In the genomic region with DNA sequence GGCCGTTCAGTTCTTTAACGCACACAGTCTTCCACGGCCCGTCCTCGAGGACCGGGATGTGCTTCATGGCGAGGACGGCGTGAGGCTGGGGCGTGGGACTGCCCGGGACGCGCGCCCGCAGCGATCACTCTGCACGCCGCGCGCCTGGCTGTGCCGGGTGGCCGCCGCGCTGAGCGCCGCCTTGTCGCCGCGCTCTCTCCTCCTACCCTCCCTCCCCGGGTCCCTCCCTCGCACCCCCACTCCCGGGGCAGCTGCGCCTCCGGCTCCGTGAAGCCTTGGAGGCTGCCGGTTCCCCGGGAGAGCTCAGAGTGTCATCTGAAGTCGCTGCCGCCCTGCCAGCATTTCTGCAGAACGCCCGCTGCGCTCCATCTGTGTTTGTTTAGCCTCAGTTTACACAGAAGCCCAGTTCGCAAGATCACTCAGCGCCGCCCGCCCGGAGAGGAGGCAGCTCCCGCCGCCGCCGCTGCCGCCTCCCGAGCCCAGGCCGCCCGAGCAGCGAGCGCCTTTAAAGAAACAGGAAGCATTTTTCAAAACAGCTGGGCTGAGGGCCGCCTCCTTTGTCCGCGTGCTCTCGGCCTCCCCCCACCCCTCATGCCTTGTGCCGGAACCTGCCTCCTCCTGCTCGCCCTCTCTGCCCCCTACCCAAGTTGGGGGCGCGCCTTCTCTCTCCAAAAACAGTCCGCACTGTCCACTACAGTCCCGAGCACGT, we compare ENCODE assay signal across 8 mouse cellular contexts. TPM values are rescaled to one million over a fixed set of nuclear protein-coding genes. Genes with fewer than 3 reads are reported as not detected.
A peak's percentile ranks its signal among the peaks of the same experiment; 100 is the strongest.
DNase-seq lines count a peak whose midpoint lies in the region; ATAC-seq and TF ChIP-seq lines count a peak whose summit lies in the region.

Gene Atoh8 (minus strand): TSS at position 480 of the 709 bp plus-strand sequence.

- H3K9me3 ChIP-seq in intestine, embryonic 15.5 days, result no peaks in the 10 kb centered on the region
- no peaks in the 10 kb centered on the region for H3K9me3 ChIP-seq in limb, embryonic 14.5 days (ENCODE audit: control insufficient read depth, low read length)
- H3K9me3 ChIP-seq in midbrain, embryonic 14.5 days (ENCODE audit: control insufficient read depth, low read length), result no peaks in the 10 kb centered on the region
- no peaks in the 10 kb centered on the region for H3K9me3 ChIP-seq in stomach, postnatal 0 days (ENCODE audit: control insufficient read depth, low read length)

- peak within 1 kb of the TSS; percentile 34; the same call in 1 of the 2 replicates for H3K27ac ChIP-seq in testis, adult 2 months (ENCODE audit: control insufficient read depth, insufficient read depth, low read depth, low read length)
- H3K27ac ChIP-seq in cortical plate, adult 2 months (ENCODE audit: insufficient read depth, low read length), result no peak within 1 kb of the TSS
- peak within 1 kb of the TSS; percentile 71 for H3K27ac ChIP-seq in intestine, embryonic 15.5 days
- peak within 1 kb of the TSS; percentile 73 for H3K27ac ChIP-seq in limb, embryonic 14.5 days (replicated peaks; ENCODE audit: low read depth, low read length)
- peak within 1 kb of the TSS; percentile 20 for H3K27ac ChIP-seq in midbrain, embryonic 14.5 days (replicated peaks; ENCODE audit: low read depth, low read length)
- peak within 1 kb of the TSS; percentile 40; the same call in 1 of the 2 replicates for H3K27ac ChIP-seq in stomach, postnatal 0 days (replicated peaks)

- no peak for TF ChIP-seq EP300 in stomach, postnatal 0 days (optimal IDR thresholded peaks at IDR 0.05)

- no peak for DNase-seq in testis, postnatal 14 days (ENCODE audit: low spot score)
- peak; percentile 50 to 71 for DNase-seq in gastrocnemius, postnatal 4 days (ENCODE audit: low spot score in 2 of 2)
- peak; percentile 69 for DNase-seq in limb, embryonic 14.5 days (ENCODE audit: low spot score)
- DNase-seq in midbrain, embryonic 14.5 days, result peak; percentile 75
- DNase-seq in stomach, postnatal 0 days (ENCODE audit: low spot score), result peak; percentile 75

- no peaks in the 10 kb centered on the region for H3K27me3 ChIP-seq in testis, adult 2 months (ENCODE audit: control insufficient read depth, insufficient read depth, low read length)
- peaks cover 32% of the 10 kb centered on the region for H3K27me3 ChIP-seq in intestine, embryonic 15.5 days (replicated peaks)
- H3K27me3 ChIP-seq in limb, embryonic 14.5 days (ENCODE audit: control insufficient read depth, insufficient read depth, low read length), result no peaks in the 10 kb centered on the region
- H3K27me3 ChIP-seq in midbrain, embryonic 14.5 days (ENCODE audit: control insufficient read depth, insufficient read depth, low read length), result peaks cover 45% of the 10 kb centered on the region
- peaks cover 5% of the 10 kb centered on the region; the same call in 1 of the 2 replicates for H3K27me3 ChIP-seq in stomach, postnatal 0 days (ENCODE audit: control insufficient read depth, insufficient read depth, low read length)

- H3K4me3 ChIP-seq in testis, adult 2 months (ENCODE audit: control insufficient read depth, low read depth, low read length), result peak within 1 kb of the TSS; percentile 71
- peak within 1 kb of the TSS; percentile 45 for H3K4me3 ChIP-seq in cortical plate, adult 2 months (ENCODE audit: insufficient read depth, low read length)
- peak within 1 kb of the TSS; percentile 57 for H3K4me3 ChIP-seq in intestine, embryonic 15.5 days (replicated peaks)
- H3K4me3 ChIP-seq in limb, embryonic 14.5 days (replicated peaks; ENCODE audit: low read length), result peak within 1 kb of the TSS; percentile 76
- H3K4me3 ChIP-seq in midbrain, embryonic 14.5 days (replicated peaks; ENCODE audit: low read depth, low read length), result peak within 1 kb of the TSS; percentile 53
- H3K4me3 ChIP-seq in stomach, postnatal 0 days (ENCODE audit: low read depth, low read length), result peak within 1 kb of the TSS; percentile 59

- peak within 1 kb of the TSS; percentile 49 for H3K9ac ChIP-seq in intestine, embryonic 15.5 days
- H3K9ac ChIP-seq in limb, embryonic 14.5 days (ENCODE audit: low read depth, low read length, severe bottlenecking), result peak within 1 kb of the TSS; percentile 66
- peak within 1 kb of the TSS; percentile 51 for H3K9ac ChIP-seq in midbrain, embryonic 14.5 days (replicated peaks; ENCODE audit: low read length)
- peak within 1 kb of the TSS; percentile 62 for H3K9ac ChIP-seq in stomach, postnatal 0 days (ENCODE audit: low read length)

- ATAC-seq in intestine, embryonic 15.5 days, result peak; percentile 60
- peak; percentile 68 for ATAC-seq in limb, embryonic 14.5 days (ENCODE audit: low FRiP score, low read depth)
- peak; percentile 35; the same call in 1 of the 2 replicates for ATAC-seq in midbrain, embryonic 14.5 days (ENCODE audit: low FRiP score, low TSS enrichment)
- peak; percentile 41; the same call in 1 of the 2 replicates for ATAC-seq in stomach, postnatal 0 days (ENCODE audit: low FRiP score, low TSS enrichment)

- no peak for TF ChIP-seq CTCF in testis, adult 2 months (IDR thresholded peaks at IDR 0.05; ENCODE audit: control insufficient read depth, insufficient read depth, insufficient replicate concordance, low read depth, low read length)
- TF ChIP-seq CTCF in cortical plate, adult 2 months (IDR thresholded peaks at IDR 0.05; ENCODE audit: extremely low read depth, insufficient read depth, low read length), result no peak
- TF ChIP-seq CTCF in stomach, postnatal 0 days (IDR thresholded peaks at IDR 0.05; ENCODE audit: low read depth), result no peak

- H3K36me3 ChIP-seq in testis, adult 2 months (ENCODE audit: control insufficient read depth, insufficient read depth, low read length), result no peaks in the 10 kb centered on the region
- no peaks in the 10 kb centered on the region for H3K36me3 ChIP-seq in intestine, embryonic 15.5 days
- no peaks in the 10 kb centered on the region for H3K36me3 ChIP-seq in limb, embryonic 14.5 days (ENCODE audit: control insufficient read depth, insufficient read depth, low read length)
- H3K36me3 ChIP-seq in midbrain, embryonic 14.5 days (ENCODE audit: control insufficient read depth, insufficient read depth, low read length), result no peaks in the 10 kb centered on the region
- no peaks in the 10 kb centered on the region for H3K36me3 ChIP-seq in stomach, postnatal 0 days (ENCODE audit: control insufficient read depth, insufficient read depth, low read length)

- no peak for TF ChIP-seq POLR2A in testis, adult 2 months (IDR thresholded peaks at IDR 0.05; ENCODE audit: control insufficient read depth, low read depth, low read length)
- no peak for TF ChIP-seq POLR2A in cortical plate, adult 2 months (IDR thresholded peaks at IDR 0.05; ENCODE audit: extremely low read depth, insufficient read depth, low read length)
- TF ChIP-seq POLR2A in limb, embryonic 14.5 days (IDR thresholded peaks at IDR 0.05; ENCODE audit: borderline replicate concordance, extremely low read depth, insufficient read depth, insufficient read length), result 0 out of 2 replicates have a peak, but pooled peaks have one; percentile 22

- peaks cover 26% of the 10 kb centered on the region for H3K4me1 ChIP-seq in testis, adult 2 months (ENCODE audit: control insufficient read depth, insufficient read depth, low read length)
- H3K4me1 ChIP-seq in cortical plate, adult 2 months (ENCODE audit: control insufficient read depth, insufficient read depth, low read length), result no peaks in the 10 kb centered on the region
- peaks cover 25% of the 10 kb centered on the region for H3K4me1 ChIP-seq in intestine, embryonic 15.5 days (replicated peaks)
- H3K4me1 ChIP-seq in limb, embryonic 14.5 days (ENCODE audit: control insufficient read depth, insufficient read depth, low read length), result peaks cover 42% of the 10 kb centered on the region
- peaks cover 22% of the 10 kb centered on the region for H3K4me1 ChIP-seq in midbrain, embryonic 14.5 days (ENCODE audit: control insufficient read depth, insufficient read depth, low read length)
- H3K4me1 ChIP-seq in stomach, postnatal 0 days (replicated peaks; ENCODE audit: control insufficient read depth, insufficient read depth), result peaks cover 5% of the 10 kb centered on the region

- H3K4me2 ChIP-seq in intestine, embryonic 15.5 days (replicated peaks), result peak within 1 kb of the TSS; percentile 95
- peak within 1 kb of the TSS; percentile 95 for H3K4me2 ChIP-seq in limb, embryonic 14.5 days (replicated peaks; ENCODE audit: low read depth, low read length, severe bottlenecking)
- peak within 1 kb of the TSS; percentile 99 for H3K4me2 ChIP-seq in midbrain, embryonic 14.5 days (ENCODE audit: low read length)
- H3K4me2 ChIP-seq in stomach, postnatal 0 days (replicated peaks; ENCODE audit: low read depth), result peak within 1 kb of the TSS; percentile 96

- WGBS in intestine, embryonic 15.5 days, result under 1% methylated on average over 66 of the region's 68 CpGs
- under 1% methylated on average over 57 of the region's 68 CpGs for WGBS in limb, embryonic 14.5 days
- WGBS in midbrain, embryonic 14.5 days, result under 1% methylated on average over 68 of the region's 68 CpGs
- 2% methylated on average over 66 of the region's 68 CpGs for WGBS in stomach, postnatal 0 days

RNA-seq across cellular contexts. Expression of gene Atoh8, which starts in this region (rescaled TPM):
- 390 and 420 TPM in 2 replicates for polyA plus RNA-seq in testis, adult 2 months (2012; rRNA removed)
- 2.1 and 2.5 TPM in 2 replicates for polyA plus RNA-seq in cortical plate, adult 2 months (2012; rRNA removed)
- total RNA-seq in gastrocnemius, postnatal 4 days (2021), result 10 to 100 TPM in 1 of 2 experiments, 1 to 10 TPM in 1; 8.8 to 10.7 TPM
- polyA plus RNA-seq in intestine, embryonic 15.5 days (2015; fragmentation: Nextera tagmentation; extraction: Ambion mirVana), result 9.4 and 9.6 TPM in 2 replicates
- polyA plus RNA-seq in limb, embryonic 14.5 days (2012; rRNA removed), result 19.8 and 26.5 TPM in 2 replicates
- polyA plus RNA-seq in limb, embryonic 14.5 days (2014; fragmentation: Nextera tagmentation; extraction: Ambion mirVana), result 15.1 and 19.5 TPM in 2 replicates
- 1.8 and 2.4 TPM in 2 replicates for polyA plus RNA-seq in midbrain, embryonic 14.5 days (2014; fragmentation: Nextera tagmentation; extraction: Ambion mirVana)
- 5.5 and 6.0 TPM in 2 replicates for polyA plus RNA-seq in stomach, postnatal 0 days (2015; fragmentation: Nextera tagmentation; extraction: Ambion mirVana)

Comparison
In these comparisons a context has a peak if more than half of its experiments do, and no peak if none do; other contexts are left out.
1. RNA of gene Atoh8 (polyA plus RNA-seq): 390 to 420 TPM in testis, adult 2 months; 15.1 to 26.5 TPM in limb, embryonic 14.5 days, 9.4 to 9.6 TPM in intestine, embryonic 15.5 days, 5.5 to 6.0 TPM in stomach, postnatal 0 days, 2.1 to 2.5 TPM in cortical plate, adult 2 months and 1.8 to 2.4 TPM in midbrain, embryonic 14.5 days; every median in the first group is over 10 times any median in the second.
2. Peak in every context shown above with its lines, with median percentiles within 50 percentile points of each other: H3K4me3 ChIP-seq, ATAC-seq, H3K4me2 ChIP-seq and H3K9ac ChIP-seq.